Mouse (Mus musculus) ES-E14 (cell line): ENCODE measurements around the gene Dmkn.

Experiments
- MAFK ChIP-seq: IDR thresholded peaks from 2 replicates; pipeline ENCODE4 v1.6.1; 2014; ENCODE audit warnings: mild to moderate bottlenecking, low read depth, low read length, inconsistent platforms; ENCODE audit not compliant: insufficient read depth
- ZNF384 ChIP-seq: IDR thresholded peaks from 2 replicates; pipeline ENCODE4 v1.6.1; 2012; ENCODE audit warnings: low read depth, low read length, inconsistent platforms

- TF ChIP-seq ZNF384: no peak
- no peak for TF ChIP-seq MAFK
Measured at GRCm38 (mm10) chr7:30821532-30821931, 58.0 kb downstream of the Dmkn start.
